Mouse (Mus musculus) monocyte, adult 2 months (primary cell): ENCODE measurements around the gene Tfap2e.

ENCODE experiments used
- DNase-seq, 2 experiments: peaks; one replicate each; pipeline ENCODE4 v3.0.0; 2022; ENCODE audit warnings: low spot score in 2 of 2, low read depth in 1 of 2

Gene Tfap2e

GRCm38 (mm10) chr4:126736001-126736414, at the start of gene Tfap2e:
Gene Tfap2e (minus strand): TSS chr4:126736240.
- DNase-seq: no peak

GRCm38 (mm10) chr4:126782996-126783395, 47.0 kb upstream of the Tfap2e start:
- DNase-seq: no peak

GRCm38 (mm10) chr4:126782512-126782911, 46.5 kb upstream of the Tfap2e start:
- DNase-seq: no peak

- DNase-seq: no peak
Observed at GRCm38 (mm10) chr4:126781871-126782270, 45.8 kb upstream of the Tfap2e start.

- no peak for DNase-seq
Observed at GRCm38 (mm10) chr4:126779826-126780775, 44.1 kb upstream of the Tfap2e start.

- no peak for DNase-seq
Observed at GRCm38 (mm10) chr4:126779148-126779581, 43.1 kb upstream of the Tfap2e start.

- DNase-seq: no peak
Observed at GRCm38 (mm10) chr4:126775182-126775581, 39.1 kb upstream of the Tfap2e start.

GRCm38 (mm10) chr4:126773871-126774270, 37.8 kb upstream of the Tfap2e start:
- no peak for DNase-seq

GRCm38 (mm10) chr4:126770831-126771230, 34.8 kb upstream of the Tfap2e start:
- DNase-seq: no peak

- DNase-seq: no peak
Observed at GRCm38 (mm10) chr4:126769800-126770563, 33.9 kb upstream of the Tfap2e start.

- DNase-seq: no peak
Observed at GRCm38 (mm10) chr4:126763483-126763882, 27.4 kb upstream of the Tfap2e start.

- DNase-seq: no peak
Observed at GRCm38 (mm10) chr4:126762586-126763359, 26.7 kb upstream of the Tfap2e start.

GRCm38 (mm10) chr4:126759435-126759834, 23.4 kb upstream of the Tfap2e start:
- DNase-seq: no peak

GRCm38 (mm10) chr4:126758299-126758698, 22.3 kb upstream of the Tfap2e start:
- DNase-seq: no peak

- DNase-seq: no peak
Observed at GRCm38 (mm10) chr4:126756766-126757165, 20.7 kb upstream of the Tfap2e start.

GRCm38 (mm10) chr4:126754736-126755374, 18.8 kb upstream of the Tfap2e start:
- DNase-seq: no peak

GRCm38 (mm10) chr4:126754231-126754611, 18.2 kb upstream of the Tfap2e start:
- no peak for DNase-seq

GRCm38 (mm10) chr4:126753268-126754230, 17.5 kb upstream of the Tfap2e start, which contains the start of the genes Ncdn and AU040320:
Gene Ncdn (minus strand): TSS chr4:126753438.
Gene AU040320 (plus strand): TSS chr4:126753544.
- peak; percentile 87 to 91 for DNase-seq

- no peak for DNase-seq
Observed at GRCm38 (mm10) chr4:126752608-126753141, 16.6 kb upstream of the Tfap2e start.
